Mouse (Mus musculus) megakaryocyte, adult 5-6 weeks (primary cell): ENCODE results near the gene Akt1. TPM values are rescaled to one million over a fixed set of nuclear protein-coding genes. Genes with fewer than 3 reads are reported as not detected.
A peak's percentile ranks its signal among the peaks of the same experiment; 100 is the strongest.

Experiments
- ATAC-seq: 2 replicates; pipeline ENCODE4 v1.8.0; 2016; ENCODE audit warnings: mild to moderate bottlenecking, inconsistent platforms; ENCODE audit not compliant: poor library complexity, severe bottlenecking
- total RNA-seq, 2 experiments: library from RNA; stranded (forward) in 1 of 2; stranded (reverse) in 1 of 2; fragments of 153-499, 151-499 nt in 1 of 2; fragments of 221-1000, 200-1000 nt in 1 of 2; gene quantifications; 2 replicates each; pipeline versions ENCODE4 v1.2.3 to v1.2.4; 2015 to 2017

Gene Akt1
- total RNA-seq (2015) (112 and 121 TPM in 2 replicates), total RNA-seq (2017) (112 and 118 TPM in 2 replicates)

- peak; percentile 41 for ATAC-seq
These were observed at the start of gene Akt1 for GRCm38 (mm10) chr12:112674132-112675011. Akt1 (minus strand) TSS chr12:112674884.

- peak; percentile 69 for ATAC-seq
These were observed 49.6 kb upstream of the Akt1 start for GRCm38 (mm10) chr12:112724077-112724805.

GRCm38 (mm10) chr12:112723445-112723844 lies 48.8 kb upstream of the Akt1 start:
- ATAC-seq: no peak

- no peak for ATAC-seq
These were observed 48.3 kb upstream of the Akt1 start for GRCm38 (mm10) chr12:112723028-112723330.

- peak; percentile 19; the same call in 1 of the 2 replicates for ATAC-seq
These were observed 47.8 kb upstream of the Akt1 start for GRCm38 (mm10) chr12:112722240-112723027.

GRCm38 (mm10) chr12:112721424-112722239 lies 46.9 kb upstream of the Akt1 start:
- ATAC-seq: peak; percentile 28

- no peak for ATAC-seq
These were observed 46.3 kb upstream of the Akt1 start for GRCm38 (mm10) chr12:112720890-112721423.

GRCm38 (mm10) chr12:112720216-112720615 lies 45.5 kb upstream of the Akt1 start, which contains the start of gene Cep170b:
Cep170b (plus strand) TSS chr12:112720455.
- ATAC-seq: no peak

GRCm38 (mm10) chr12:112718995-112719394 lies 44.3 kb upstream of the Akt1 start:
- no peak for ATAC-seq

- ATAC-seq: peak; percentile 62
These were observed 42.5 kb upstream of the Akt1 start for GRCm38 (mm10) chr12:112717140-112717539.

- no peak for ATAC-seq
These were observed 39.3 kb upstream of the Akt1 start for GRCm38 (mm10) chr12:112713984-112714383.

GRCm38 (mm10) chr12:112707573-112707869 lies 32.8 kb upstream of the Akt1 start:
- ATAC-seq: no peak

- peak; percentile 98 for ATAC-seq
These were observed 32.3 kb upstream of the Akt1 start for GRCm38 (mm10) chr12:112706704-112707572.

- ATAC-seq: peak; percentile 32; the same call in 1 of the 2 replicates
These were observed 28.0 kb upstream of the Akt1 start for GRCm38 (mm10) chr12:112702374-112703320.

GRCm38 (mm10) chr12:112700522-112700921 lies 25.8 kb upstream of the Akt1 start:
- no peak for ATAC-seq

GRCm38 (mm10) chr12:112696806-112697425 lies 22.2 kb upstream of the Akt1 start:
- no peak for ATAC-seq

- ATAC-seq: no peak
These were observed 19.4 kb upstream of the Akt1 start for GRCm38 (mm10) chr12:112694127-112694475.
